Mouse (Mus musculus) stomach, postnatal 0 days (tissue): ENCODE measurements around the gene Cldn18. TPM values are rescaled to one million over a fixed set of nuclear protein-coding genes. Genes with fewer than 3 reads are reported as not detected.

Experiments used
- ATAC-seq: fragments of 200-750 bp; cut with Nextera tagmentation; 2 replicates; pipeline ENCODE4 v1.8.0; 2017; ENCODE audit not compliant: low FRiP score, low TSS enrichment
- DNase-seq: peaks from one replicate; pipeline ENCODE4 v3.0.0-alpha.2; 2016; ENCODE audit warnings: low spot score
- H3K27ac ChIP-seq: fragments of 300-500 bp; sonication (generic); replicated peaks from 2 replicates; pipeline ENCODE4 v1.5.1; 2014; ENCODE audit warnings: mild to moderate bottlenecking, control low read depth
- H3K27me3 ChIP-seq: fragments of 300-500 bp; sonication (generic); 2 replicates; pipeline ENCODE4 v1.6.1; 2014; ENCODE audit warnings: low read length; ENCODE audit not compliant: control insufficient read depth, insufficient read depth
- H3K36me3 ChIP-seq: fragments of 300-500 bp; sonication (generic); 2 replicates; pipeline ENCODE4 v1.6.1; 2014; ENCODE audit warnings: low read length, mixed read lengths; ENCODE audit not compliant: control insufficient read depth, insufficient read depth
- H3K4me1 ChIP-seq: fragments of 300-500 bp; sonication (generic); replicated peaks from 2 replicates; pipeline ENCODE4 v1.6.1; 2014; ENCODE audit warnings: antibody characterized with exemption; ENCODE audit not compliant: control insufficient read depth, insufficient read depth
- H3K4me2 ChIP-seq: fragments of 300-500 bp; sonication (generic); replicated peaks from 2 replicates; pipeline ENCODE4 v1.6.1; 2014; ENCODE audit warnings: low read depth, mild to moderate bottlenecking, control low read depth, moderate library complexity
- H3K4me3 ChIP-seq: fragments of 300-500 bp; sonication (generic); 2 replicates; pipeline ENCODE4 v1.5.1; 2014; ENCODE audit warnings: low read depth, low read length, control low read depth
- H3K9ac ChIP-seq: fragments of 300-500 bp; sonication (generic); 2 replicates; pipeline ENCODE4 v1.6.1; 2014; ENCODE audit warnings: mild to moderate bottlenecking, low read length, control low read depth, mixed read lengths
- H3K9me3 ChIP-seq: fragments of 300-500 bp; sonication (generic); 2 replicates; pipeline ENCODE4 v1.6.1; 2016; ENCODE audit warnings: low read length; ENCODE audit not compliant: control insufficient read depth
- CTCF ChIP-seq: IDR thresholded peaks from 2 replicates; pipeline ENCODE4 v1.5.1; 2016; ENCODE audit warnings: antibody characterized with exemption, low read depth, mild to moderate bottlenecking, moderate library complexity
- EP300 ChIP-seq: optimal IDR thresholded peaks from 2 replicates; pipeline ENCODE3; 2016; ENCODE audit warnings: antibody characterized with exemption
- WGBS: fragments of 180-500 bp; shearing (Covaris S2); extraction: QIAGEN DNeasy Blood & Tissue Kit; methylation state at CpG from one replicate; pipeline ENCODE4 v1.1.7; 2014; 5-methylcytosine and 5-hydroxymethylcytosine counted together
- polyA plus RNA-seq: library from polyadenylated mRNA; unstranded; fragments of >200 nt; fragmentation: Nextera tagmentation; extraction: Ambion mirVana; gene quantifications from 2 replicates; pipeline ENCODE4 v1.2.1, GENCODE M21; 2015

Gene Cldn18
- polyA plus RNA-seq, 1 experiment from 2014 or later, result 591 TPM

DNA sequence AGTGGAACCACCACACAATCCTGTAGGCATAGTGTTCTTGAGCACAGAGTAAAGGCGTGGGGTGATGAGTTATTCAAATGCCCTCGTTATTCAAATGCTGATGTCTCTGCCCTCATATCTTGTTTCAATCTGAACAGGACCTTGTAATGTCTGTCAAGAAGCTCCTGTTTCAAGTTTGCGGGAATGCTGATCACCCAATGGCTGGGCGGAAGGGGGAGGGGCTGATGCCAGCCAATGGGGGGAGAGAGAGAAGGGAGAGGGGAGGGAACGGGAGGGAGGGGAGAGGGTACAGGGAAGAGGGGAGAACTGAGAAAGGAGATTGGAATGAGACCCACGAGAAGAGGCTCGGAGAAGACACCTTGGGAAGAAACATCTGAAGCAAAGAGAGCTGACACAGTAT, 22.1 kb downstream of the Cldn18 start:
- no peaks in the 10 kb centered on the region for H3K4me1 ChIP-seq
- H3K9ac ChIP-seq, result no peak overlapping the region
- DNase-seq, result no peak
- no peak overlapping the region for H3K27ac ChIP-seq
- H3K9me3 ChIP-seq, result no peaks in the 10 kb centered on the region
- H3K4me3 ChIP-seq, result no peak overlapping the region
- no peaks in the 10 kb centered on the region for H3K27me3 ChIP-seq
- no peak overlapping the region for H3K4me2 ChIP-seq
- TF ChIP-seq EP300 (no peak), CTCF (no peak)
- no peaks in the 10 kb centered on the region for H3K36me3 ChIP-seq
- 55% methylated on average over 7 of the region's 7 CpGs for WGBS
- no peak for ATAC-seq

DNA sequence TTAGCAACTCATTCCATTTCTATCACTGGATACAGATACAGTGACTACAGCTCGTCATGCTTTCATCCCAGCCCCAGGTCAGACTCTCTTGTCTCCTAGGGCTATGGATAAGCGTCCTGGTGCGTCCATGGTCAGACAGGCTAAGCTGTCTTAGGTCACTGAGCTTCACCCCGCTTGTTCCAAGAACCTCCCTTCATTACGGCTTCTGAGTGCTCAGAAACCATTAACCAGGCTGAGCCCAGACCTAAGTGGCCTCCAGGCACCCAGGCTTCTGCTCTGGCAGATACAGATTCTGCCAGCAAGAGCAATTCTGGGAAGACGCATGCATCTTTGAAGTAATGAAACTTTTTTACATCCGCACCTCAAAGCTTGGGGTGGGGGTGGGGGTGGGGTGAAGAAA, 26.7 kb downstream of the Cldn18 start:
- Histone ChIP-seq H3K4me2 (no peak overlapping the region), H3K27me3 (no peaks in the 10 kb centered on the region), H3K9me3 (no peaks in the 10 kb centered on the region), H3K4me3 (no peak overlapping the region), H3K9ac (no peak overlapping the region), H3K4me1 (no peaks in the 10 kb centered on the region), H3K36me3 (no peaks in the 10 kb centered on the region), H3K27ac (no peak overlapping the region)
- 75% methylated on average over 7 of the region's 7 CpGs for WGBS
- DNase-seq (no peak), ATAC-seq (no peak)
- no peak for TF ChIP-seq CTCF
- TF ChIP-seq EP300, result no peak

DNA sequence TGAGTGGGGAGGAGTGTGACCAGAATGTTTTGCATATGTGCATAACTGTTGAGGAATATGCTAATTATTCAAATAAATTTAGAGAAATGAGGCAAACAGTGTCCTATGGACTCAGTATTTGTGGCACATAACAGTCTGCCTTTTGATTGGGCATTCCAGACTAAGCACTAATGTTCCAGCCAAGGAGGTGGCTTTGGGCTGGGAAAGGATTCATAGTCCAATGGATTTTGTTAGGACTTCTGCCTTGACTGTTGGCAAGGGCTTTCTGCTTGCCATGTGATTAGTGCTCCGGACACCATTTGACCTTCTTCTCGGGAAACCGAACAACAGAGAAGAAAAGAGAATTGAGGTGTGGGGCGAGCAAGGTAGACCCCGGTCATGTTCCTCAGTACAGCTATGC, 27.3 kb downstream of the Cldn18 start:
- no peaks in the 10 kb centered on the region for H3K4me1 ChIP-seq
- 93% methylated on average over 5 of the region's 5 CpGs for WGBS
- H3K27me3 ChIP-seq, result no peaks in the 10 kb centered on the region
- no peak overlapping the region for H3K4me3 ChIP-seq
- DNase-seq, result no peak
- no peaks in the 10 kb centered on the region for H3K9me3 ChIP-seq
- ATAC-seq, result no peak
- no peak overlapping the region for H3K27ac ChIP-seq
- H3K36me3 ChIP-seq, result no peaks in the 10 kb centered on the region
- no peak overlapping the region for H3K4me2 ChIP-seq
- no peak overlapping the region for H3K9ac ChIP-seq
- TF ChIP-seq EP300, result no peak
- no peak for TF ChIP-seq CTCF

DNA sequence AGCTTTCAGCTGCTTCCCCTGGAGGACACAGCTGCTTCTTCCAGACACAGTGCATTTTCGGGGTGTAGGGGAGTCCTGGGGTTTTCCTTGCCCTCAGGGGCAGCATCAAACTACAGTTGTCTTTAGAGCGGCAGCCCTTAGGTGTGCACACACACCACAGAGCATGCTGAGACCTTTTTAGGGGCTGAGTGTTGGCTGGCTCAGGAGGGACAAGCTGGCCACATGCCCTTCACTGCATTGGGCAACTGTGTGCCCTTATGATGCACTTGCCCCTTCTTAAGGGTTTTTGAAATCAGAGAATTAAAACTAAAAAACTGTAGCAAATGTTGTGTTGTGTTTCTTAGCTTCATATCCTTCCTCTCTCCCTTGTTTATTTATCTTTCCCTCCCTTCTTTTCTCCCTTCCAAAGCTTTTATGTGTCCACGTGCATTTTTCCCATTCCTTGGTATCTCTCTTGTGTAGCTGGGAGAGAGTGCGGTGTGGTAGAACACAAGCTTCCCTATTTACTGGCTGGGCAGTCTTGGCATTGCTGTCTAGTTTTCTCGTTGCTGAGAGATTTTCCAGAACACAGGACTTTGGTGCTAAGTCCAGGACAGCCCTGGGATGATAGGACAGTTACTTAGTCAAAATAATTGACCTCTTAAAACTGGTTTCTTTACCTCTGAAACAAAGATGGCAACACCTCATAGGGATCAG, 31.4 kb downstream of the Cldn18 start:
- Histone ChIP-seq H3K4me2 (no peak overlapping the region), H3K36me3 (no peaks in the 10 kb centered on the region), H3K4me3 (no peak overlapping the region), H3K27ac (no peak overlapping the region), H3K4me1 (no peaks in the 10 kb centered on the region), H3K27me3 (no peaks in the 10 kb centered on the region), H3K9ac (no peak overlapping the region), H3K9me3 (no peaks in the 10 kb centered on the region)
- TF ChIP-seq EP300 (no peak), CTCF (no peak)
- ATAC-seq, result no peak
- DNase-seq, result no peak
- WGBS, result 63% methylated on average over 5 of the region's 5 CpGs

DNA sequence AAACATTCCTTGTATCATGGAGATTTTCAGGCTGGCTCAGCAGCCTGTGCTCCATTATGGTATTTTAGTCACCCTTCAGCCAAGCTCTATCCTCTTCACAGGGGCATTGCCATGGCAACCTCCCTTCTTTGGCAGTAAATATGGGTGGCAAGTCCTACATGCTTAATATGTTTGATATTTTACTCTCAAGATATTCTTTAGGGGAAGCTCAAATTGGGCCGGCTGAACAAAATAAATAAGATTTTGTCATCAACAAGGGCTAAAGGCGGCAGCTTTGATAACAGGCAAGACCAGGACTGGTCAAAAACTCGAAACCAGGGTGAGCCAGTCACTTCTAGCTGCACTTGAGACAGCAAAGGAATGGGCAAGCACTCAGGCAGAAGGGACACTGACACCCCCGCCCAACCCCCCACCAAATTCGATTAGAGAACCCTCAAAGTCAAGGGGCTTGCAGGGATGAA, 32.0 kb downstream of the Cldn18 start:
- no peaks in the 10 kb centered on the region for H3K4me1 ChIP-seq

DNA sequence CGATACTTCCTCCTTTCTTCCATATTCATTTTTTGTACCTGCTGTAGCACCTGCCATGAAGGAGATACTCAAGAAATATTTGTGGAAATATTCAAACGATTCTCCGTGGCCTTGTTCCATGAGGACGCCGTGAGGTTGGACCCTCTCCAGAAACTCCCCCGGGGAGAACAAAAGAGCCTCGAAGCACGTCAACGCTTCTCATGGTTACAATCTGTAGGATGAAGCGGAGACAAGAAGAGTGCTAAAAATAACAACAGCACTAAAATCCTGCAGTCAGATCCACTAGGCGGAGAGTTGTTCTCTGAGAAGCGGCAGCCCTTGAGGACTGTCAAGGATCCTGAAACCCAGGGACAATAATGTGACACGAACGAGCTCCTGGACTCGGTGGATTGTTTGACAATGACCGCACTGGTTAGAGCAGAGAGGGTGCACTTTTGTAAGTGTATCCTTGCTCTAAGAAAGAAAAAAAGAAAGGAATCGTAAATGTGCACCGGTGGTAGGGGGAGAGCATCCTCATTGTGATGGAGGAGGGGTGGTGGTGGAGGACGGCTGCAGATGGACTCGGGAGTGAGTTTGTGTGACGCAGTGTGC, 35.0 kb downstream of the Cldn18 start:
- Histone ChIP-seq H3K4me3 (no peak overlapping the region), H3K36me3 (no peaks in the 10 kb centered on the region), H3K9ac (no peak overlapping the region), H3K27ac (no peak overlapping the region), H3K4me2 (no peak overlapping the region), H3K4me1 (no peaks in the 10 kb centered on the region), H3K27me3 (no peaks in the 10 kb centered on the region), H3K9me3 (no peaks in the 10 kb centered on the region)
- DNase-seq (no peak), ATAC-seq (no peak)
- 82% methylated on average over 21 of the region's 21 CpGs for WGBS
- TF ChIP-seq CTCF (no peak), EP300 (no peak)

More for the DNA sequence above, 32.0 kb downstream of the Cldn18 start:
- WGBS, result 49% methylated on average over 5 of the region's 5 CpGs
- H3K27ac ChIP-seq, result no peak overlapping the region
- no peaks in the 10 kb centered on the region for H3K36me3 ChIP-seq
- H3K9me3 ChIP-seq, result no peaks in the 10 kb centered on the region
- TF ChIP-seq EP300, result no peak
- no peak for TF ChIP-seq CTCF
- no peak for ATAC-seq
- no peak overlapping the region for H3K4me3 ChIP-seq
- no peaks in the 10 kb centered on the region for H3K27me3 ChIP-seq
- no peak overlapping the region for H3K4me2 ChIP-seq
- no peak for DNase-seq
- H3K9ac ChIP-seq, result no peak overlapping the region
